Mouse (Mus musculus): ENCODE data around the gene Pxdn.
A peak's percentile ranks its signal among the peaks of the same experiment; 100 is the strongest.

Gene Pxdn

DNA sequence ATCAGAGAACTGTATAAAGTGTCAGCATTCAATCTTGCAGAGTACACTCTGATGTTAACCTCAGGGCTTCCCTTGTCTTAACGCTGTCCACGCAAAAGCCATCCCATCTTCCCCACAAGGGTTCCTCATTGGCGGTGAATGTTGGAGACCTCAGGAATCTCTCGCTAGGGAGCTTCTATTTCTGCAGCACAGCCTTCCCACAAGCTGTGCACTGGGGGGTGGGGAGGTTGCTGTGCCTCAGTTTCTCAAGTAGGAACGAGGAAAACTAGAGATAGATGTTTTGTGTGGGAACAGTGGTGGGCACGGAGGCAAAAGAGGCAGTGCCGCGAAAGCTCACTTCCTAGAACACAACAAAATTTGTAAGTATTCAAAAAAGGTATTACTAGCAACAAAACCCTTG is at the start of gene Pxdn:
Pxdn (plus strand) TSS at position 301 of the 400 bp plus-strand sequence.
- no peak for DNase-seq (ENCODE audit: low read depth)

DNA sequence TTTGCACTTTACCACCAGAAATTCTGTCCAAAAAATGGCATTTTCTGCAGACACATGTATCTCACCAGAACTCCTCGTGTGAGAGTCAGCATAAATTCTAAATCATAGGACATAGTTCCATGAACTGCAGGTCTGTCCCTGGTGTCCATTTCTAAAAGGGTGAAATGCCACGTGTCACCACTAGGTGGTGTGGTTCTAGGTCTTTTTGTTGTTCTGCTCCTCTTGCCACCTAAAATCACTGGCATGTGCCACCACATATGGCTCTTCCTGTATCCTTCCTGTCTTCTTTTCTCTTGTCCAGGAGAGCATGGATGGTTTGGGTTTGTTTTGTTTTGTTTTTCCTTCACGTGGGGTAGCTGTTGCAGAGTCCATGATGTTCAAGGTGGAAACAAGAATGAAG is 42.7 kb upstream of the Pxdn start:
- DNase-seq (ENCODE audit: low read depth): peak; percentile 0

DNA sequence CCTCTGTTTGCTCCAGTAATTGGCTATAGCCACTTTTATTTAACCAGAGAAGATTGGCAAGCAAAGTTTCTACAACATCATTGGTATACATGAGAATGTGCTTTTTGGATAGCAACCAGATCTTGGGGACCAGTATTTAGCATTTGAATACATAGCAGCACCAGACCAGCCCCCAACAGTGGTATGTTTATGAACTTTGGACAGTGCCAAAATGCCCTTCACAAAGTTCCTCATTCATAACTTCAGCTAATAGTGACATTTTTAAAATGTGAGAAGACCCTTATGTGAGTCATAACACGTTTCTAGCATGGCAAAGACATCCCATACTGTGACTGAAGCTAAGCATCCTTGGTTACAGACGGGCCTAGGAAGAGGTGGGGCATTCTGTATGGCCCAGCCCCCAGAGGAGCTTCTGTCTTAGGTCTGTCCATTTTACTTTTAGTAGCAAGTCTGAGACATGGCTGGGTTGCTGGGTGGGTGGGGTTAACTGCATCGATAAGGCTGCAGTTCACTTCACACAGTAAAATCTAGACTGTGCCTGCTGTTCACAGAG is 39.8 kb upstream of the Pxdn start:
- no peak for DNase-seq (ENCODE audit: low read depth)

DNA sequence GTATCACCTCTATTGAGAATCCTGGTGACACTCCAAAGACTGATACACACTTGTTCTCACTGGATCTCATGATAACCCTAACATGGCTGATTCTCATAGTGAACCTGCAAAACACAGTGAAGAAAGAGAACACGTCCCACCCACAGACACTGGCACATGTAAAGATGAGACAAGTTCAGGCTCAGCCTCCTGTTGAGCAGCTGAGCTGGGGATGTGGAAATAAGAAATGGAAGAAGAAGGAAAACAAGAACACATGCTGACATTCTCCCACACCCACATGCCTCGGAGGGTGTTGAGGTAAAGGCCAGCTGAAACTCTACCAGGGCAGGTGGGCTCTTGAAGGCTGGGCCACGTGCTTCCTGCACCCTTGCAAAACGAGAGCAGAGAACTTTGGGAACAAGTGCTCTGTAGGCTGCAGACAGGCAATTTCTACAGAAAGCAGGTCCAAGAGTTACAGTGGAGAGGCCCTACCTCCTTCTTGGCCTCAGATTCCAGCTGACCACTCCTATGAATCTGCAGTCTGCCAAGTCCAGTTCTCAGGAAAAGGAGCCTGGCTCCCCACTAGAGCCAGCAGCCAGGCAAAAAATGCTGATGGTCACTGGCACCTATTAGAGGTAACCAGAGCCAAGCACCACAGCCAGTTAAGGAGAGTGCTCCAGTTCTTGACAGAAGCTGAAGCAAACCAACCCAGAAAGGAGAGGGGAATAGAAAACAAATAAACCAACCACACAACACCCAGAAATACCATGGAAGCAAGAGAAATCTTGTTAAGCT is 33.1 kb upstream of the Pxdn start:
- DNase-seq (ENCODE audit: low read depth): no peak

DNA sequence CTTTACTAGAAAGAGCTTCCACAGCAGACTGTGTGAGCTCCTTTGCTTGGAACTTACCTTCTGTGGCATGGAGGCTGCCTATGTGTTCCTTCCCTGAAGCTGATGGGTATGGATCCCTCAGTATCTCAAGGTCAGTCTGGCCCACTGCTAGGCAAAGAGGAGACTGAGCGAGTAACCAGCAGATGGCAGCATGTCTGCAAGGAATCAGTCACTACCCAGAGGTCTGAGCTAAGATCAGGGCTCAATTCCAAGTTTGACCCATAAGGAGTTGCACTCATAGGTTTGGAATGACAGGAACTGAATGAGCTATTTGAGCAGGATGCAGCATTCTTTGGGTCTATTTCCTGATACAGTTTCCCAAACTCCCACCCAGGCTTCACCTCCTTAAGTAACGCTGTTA is 30.4 kb upstream of the Pxdn start:
- DNase-seq (ENCODE audit: low read depth): no peak

DNA sequence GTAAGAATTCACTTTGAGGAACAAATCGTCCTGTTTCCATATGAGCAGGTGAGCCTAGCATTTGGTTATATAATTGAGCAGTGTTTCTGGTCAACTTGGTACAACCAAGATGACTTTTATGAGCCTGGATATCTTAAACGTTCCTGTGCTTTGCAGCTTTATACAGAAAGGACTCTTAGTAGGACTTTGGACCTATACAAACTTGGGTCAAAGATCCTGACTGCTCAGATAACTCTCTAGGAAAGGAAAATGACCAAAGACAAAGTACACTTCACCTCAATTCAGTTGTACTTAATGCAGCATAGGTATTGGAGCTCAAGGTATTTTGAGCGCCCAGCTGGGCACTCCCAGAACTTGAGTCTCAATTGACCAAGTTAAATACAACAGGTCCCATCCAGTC is 21.3 kb upstream of the Pxdn start:
- DNase-seq (ENCODE audit: low read depth): no peak

DNA sequence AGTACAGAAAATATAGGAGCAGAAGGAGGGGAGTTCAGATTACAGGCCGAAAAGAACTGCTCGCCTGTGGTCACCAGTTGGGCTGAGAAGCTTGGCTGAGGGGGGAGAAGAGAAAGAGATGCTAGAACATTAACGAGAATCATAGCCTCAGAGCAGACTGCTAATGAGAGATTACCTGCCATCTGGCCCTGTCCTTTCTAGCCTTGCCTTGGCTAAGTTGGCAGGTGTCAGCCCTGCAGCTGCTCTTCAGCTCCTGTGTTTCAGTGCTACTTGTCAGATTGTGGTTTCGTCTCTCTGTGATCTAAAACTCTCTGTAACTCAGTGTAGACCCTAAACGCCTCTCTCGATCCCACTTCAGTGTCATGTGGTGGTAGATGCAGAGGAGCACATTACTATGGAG is 20.6 kb upstream of the Pxdn start:
- DNase-seq (ENCODE audit: low read depth): no peak

DNA sequence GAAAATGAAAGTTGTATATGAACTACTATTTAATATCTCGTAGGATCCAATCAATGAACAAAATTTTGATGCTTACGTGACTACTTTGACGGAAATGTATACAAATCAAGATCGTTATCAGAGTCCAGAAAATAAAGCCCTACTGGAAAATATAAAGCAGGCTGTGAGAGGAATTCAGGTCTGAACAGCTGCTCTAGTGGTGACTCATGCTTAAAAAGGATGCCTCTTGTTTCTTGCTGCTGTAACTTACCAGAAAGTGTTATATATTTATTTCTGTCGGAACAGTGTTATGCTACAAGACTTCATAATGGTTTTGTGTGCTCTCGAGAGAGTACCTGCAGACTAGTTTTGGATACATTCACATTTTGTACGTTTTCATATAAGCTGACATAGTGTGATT is 17.1 kb upstream of the Pxdn start:
- DNase-seq (ENCODE audit: low read depth): no peak

DNA sequence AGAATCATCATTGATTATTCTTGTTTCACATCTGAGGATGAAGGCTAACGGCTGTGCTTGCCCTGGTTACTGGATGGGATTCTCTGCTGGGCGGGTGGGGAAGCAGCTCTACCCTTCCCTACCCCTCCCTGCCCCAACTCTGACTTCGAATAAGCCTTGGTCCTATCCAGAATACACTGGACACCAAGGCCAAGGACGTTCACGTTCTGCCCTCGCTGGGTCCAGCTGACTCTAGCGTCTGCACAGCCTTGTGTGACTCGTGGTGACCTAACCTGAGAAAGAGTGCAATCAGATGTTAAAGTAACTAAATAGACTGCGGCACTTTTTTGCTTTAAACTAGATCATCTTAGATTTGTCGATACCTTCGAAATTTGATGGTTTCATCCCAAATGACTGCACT is 15.9 kb upstream of the Pxdn start:
- no peak for DNase-seq (ENCODE audit: low read depth)

DNA sequence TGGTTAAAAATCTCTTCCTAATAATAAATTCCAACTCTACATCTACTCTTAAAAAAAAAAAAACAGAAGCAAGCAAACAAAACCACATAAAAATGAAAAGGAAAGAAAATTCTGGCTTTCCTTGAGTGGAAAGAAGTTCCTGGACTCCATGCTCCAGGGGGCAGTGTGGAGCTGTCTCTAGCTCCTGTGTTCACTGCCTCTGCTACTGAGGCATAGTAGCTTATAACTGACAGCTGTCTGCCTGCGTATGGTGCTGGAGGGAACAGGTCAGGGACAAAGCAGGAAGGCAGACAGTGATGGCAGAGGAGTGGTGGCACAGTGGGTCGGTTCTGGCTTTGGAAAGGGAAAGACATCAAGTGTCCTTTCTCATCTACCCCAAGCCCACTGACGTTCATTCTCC is 10.5 kb upstream of the Pxdn start:
- no peak for DNase-seq (ENCODE audit: low read depth)

DNA sequence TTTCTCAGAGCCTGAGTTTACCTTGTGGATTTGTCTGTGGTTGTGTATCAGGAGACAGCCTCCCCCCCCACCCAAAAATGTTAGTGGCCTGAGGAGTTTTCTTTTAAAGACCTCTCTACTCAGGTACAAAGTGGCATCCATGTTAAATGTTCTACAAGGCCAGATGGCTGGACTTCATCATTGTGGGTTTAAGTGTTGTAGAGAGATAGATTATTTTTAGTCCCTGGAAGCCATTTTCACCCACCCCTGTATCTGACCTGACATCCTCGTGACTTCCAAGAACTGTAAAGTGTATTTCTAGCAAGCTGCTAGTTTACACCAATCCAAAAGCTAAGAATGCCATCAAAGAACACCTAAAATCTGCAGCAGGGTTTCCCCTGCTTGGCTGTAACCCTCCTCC is 6.8 kb upstream of the Pxdn start:
- DNase-seq (ENCODE audit: low read depth): no peak

DNA sequence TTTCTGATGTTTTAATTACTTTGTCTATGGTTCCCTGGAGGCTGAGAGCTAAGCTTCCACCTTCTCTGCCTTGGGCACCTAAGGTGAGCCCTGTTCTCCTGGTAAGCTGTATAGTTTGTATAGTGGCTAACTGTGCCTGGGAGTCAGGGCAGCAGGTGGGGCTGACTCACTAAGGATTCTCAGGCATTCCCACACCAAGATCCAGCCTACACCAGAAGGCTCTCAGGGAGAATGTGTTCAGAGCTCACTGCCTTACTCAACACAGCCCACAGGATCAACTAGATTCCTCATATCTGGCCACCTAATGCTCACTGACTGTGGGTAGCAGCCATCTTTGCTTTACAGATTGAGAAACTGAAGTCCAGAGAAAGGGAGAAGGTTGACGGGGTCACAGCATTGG is 4.5 kb upstream of the Pxdn start:
- no peak for DNase-seq (ENCODE audit: low read depth)

DNA sequence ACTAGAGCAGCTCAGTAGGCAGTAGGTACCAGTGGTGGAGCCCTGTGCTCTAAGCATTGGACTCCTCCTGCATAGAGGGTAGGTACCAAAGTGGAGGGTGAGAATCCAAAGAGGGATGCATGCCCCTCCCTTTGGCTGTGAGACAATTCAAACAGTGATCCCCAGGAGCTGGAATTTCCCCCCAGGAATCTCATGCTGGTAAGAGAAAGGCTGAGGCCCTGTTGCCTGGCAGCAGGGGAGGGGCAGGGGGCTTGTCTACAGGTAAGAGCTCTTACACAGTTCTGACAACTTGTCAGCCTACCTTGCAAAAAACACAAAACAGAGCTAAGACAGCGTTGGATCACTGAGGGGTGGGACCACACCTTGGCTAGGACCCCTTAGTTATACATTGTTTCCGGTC is 3.9 kb upstream of the Pxdn start:
- no peak for DNase-seq (ENCODE audit: low read depth)

DNA sequence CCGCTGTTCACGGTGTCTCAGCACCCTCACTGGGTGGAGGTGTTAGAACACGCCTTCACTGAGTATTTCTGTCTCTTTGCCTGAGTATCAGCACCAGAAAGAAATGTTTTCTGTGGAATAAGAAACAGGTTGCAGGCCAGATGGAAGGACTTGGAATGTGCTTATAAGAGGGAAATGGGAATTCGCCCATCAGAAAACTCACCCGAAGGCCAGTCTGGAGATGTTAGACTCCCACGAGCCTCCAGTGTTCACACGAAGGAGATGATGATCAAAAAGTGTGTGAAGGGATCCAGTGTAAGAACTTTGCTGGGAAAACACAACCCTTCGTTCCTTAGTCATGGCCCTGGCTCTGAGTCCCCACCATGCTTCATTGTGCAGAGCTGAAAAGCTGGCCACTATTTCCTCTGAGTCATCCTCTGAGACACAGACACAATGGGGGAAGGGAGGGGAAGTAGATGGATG is 3.3 kb upstream of the Pxdn start:
- no peak for DNase-seq (ENCODE audit: low read depth)

DNA sequence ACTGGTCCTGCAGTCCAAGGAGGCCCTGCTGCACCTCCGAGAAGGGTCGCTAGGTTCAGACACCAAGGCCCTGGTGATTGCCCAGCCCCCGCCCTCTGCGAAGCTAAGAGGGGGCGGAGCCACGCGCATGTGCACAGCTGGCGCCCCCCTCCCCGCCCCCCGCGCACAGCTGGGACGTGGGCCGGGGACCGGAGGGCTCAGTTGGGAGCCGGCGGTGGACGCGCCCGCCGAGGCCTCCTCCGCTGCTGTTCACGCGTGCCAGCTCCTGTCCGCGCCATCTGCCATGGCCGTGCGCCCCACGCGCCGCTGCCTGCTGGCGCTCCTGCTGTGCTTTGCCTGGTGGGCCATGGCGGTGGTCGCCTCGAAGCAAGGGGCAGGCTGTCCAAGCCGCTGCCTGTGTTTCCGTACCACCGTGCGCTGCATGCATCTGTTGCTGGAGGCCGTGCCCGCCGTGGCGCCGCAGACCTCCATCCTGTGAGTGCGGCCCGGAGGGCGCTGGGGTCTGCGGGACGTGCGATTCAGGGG is 505 bp downstream of the Pxdn start:
- no peak for DNase-seq (ENCODE audit: low read depth)

DNA sequence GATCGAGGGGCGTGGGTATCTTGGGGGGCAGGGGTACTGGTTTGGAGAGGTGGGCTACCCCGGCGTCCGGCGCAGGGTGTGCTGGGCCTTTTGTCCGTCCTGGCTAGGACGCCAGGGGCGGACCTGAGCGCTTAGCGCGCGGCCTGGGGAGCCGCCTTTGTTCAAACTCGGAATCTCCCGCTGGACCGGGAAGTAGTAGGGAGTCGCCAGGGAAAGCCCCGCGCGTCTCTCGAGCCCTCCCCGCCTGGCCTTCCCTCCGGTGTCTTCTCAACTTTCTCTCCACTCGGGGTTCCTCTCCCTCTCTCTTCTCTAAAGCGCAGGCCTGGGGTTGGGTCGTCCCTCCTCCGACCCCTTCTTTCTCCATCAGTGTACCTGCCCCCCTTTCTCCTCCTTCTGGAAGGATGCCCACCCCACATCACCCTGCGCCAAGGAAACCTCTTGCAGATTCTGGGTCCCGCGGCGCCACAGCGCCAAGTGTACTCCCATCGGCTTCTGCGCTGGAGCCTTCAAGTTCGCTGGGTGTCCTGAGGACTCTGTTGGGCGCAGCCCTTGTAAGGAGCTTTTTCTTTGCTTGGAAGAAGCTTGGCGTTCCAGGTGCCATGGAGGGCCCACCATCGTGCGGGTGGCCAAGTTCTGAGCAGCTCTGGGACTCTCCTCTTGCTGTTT is 1.1 kb downstream of the Pxdn start:
- DNase-seq (ENCODE audit: low read depth): no peak

DNA sequence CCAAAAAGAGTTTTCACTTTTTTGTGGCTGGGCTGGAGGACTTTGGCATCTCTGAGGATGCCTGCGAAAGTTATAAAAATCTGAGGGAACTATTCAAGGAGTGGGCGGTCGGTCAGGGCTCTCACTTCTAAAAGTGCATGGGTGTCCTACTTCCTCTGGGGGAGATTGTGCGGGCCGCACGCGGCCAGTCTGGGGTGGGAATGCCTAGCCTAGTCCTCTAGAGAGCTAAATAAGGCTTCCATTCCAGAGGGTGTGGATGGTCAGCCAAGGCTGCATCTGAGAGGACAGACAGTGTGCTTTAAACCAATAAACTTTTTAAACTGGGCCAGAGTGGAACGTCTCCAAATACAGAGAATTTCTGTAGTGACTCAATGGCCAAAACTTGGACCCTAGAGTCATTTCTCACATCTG is 1.9 kb downstream of the Pxdn start:
- no peak for DNase-seq (ENCODE audit: low read depth)

DNA sequence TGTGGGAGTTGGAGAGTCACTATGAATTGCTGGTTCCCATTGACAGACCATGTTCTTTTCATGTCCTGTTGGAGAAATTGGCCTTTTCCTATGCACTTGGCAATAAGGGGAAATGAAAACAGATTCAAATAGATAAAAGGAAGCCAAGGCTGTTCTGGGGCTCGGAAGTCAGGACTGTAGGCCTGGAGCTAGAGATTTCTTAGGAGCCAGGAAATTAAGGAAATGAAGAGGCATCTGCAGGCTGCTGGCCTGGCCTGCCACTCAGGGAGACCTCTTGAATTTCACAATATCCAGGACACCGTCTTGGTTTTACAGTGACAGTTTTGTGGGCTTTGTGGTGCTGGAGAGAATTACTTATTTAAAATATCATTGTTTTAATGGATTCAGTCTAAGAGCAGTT is 5.0 kb downstream of the Pxdn start:
- no peak for DNase-seq (ENCODE audit: low read depth)

DNA sequence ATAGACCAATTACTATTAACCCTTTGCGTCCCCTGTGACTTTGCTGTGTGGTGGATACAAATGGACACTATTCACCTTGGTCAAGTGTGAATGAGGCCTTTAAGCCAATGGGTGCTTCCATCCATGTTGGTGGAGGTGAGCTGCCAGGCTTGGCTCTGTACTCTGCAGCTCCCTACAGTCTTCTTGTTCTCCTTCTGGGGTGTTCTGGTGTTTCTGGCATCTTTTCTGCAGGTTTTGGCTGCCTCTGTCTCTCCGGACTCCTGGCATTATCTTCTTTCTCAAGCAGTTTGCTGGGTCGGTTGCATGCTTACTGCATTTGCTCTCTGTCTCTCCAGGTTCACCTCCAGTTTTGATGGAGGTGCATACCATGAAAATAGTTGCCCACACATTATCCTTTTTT is 7.2 kb downstream of the Pxdn start:
- DNase-seq (ENCODE audit: low read depth): no peak

DNA sequence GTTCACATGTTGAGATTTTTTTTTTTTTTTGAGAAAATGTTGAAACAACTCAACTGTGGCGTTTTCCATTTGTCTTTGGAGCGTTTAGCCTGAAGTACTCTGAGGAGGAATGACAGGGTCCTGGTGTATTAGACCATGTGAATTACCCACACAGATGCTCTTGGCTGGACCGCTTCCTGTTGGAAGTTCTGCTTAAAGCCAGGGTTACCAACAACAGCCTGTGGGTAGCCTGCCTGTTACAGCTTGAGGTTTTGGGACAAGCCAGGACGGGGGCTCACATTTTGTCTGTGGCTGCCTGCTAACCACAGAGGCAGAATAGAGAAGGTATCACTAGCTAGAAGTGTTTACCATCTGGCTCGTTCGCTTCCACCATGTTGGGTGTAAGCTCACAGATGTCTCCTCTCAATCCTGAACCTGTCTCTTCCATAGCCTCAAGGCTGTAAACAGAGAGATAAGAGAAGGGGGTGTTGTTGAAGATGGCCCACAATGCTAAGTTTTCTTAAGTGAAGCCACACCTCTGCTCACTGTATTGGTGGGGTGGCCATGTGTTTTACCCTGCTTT is 7.9 kb downstream of the Pxdn start:
- no peak for DNase-seq (ENCODE audit: low read depth)

DNA sequence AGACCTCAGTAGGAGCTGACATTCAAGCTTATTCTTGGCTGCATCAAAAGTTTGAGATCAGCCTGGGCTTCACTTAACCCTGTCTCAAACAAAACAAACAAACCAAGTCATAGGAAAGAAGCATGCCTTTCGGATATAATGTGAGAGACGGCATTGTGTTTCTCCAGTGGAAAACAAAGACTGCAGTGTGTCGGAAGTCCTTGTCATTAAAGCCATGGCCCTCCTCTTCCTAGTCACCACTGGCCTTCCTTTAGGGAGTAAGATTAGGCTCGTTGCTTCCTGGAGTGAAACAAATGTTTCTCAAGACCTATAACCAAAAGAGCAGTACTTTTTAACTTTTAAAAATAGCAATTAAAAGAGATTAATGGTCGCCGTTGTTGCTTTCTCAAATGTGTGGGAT is 13.6 kb downstream of the Pxdn start:
- no peak for DNase-seq (ENCODE audit: low read depth)

DNA sequence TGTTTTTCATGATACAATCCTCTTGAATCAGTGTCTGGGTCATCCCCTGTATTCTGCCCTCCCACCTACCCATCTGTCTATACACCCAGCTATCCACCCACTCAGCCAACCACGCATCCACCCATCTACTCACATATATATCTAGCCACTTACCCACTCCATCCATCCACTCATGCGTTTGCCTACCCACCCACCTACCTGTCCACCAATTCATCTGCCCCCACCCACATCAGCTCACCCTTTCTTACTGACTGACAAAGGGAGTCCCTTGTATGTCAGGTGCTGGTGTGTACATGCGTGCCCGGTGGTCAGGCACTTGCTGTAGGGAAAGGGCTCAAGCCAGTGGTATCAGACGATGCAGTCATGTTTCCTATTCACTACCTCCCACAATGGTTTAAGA is 14.1 kb downstream of the Pxdn start:
- no peak for DNase-seq (ENCODE audit: low read depth)

DNA sequence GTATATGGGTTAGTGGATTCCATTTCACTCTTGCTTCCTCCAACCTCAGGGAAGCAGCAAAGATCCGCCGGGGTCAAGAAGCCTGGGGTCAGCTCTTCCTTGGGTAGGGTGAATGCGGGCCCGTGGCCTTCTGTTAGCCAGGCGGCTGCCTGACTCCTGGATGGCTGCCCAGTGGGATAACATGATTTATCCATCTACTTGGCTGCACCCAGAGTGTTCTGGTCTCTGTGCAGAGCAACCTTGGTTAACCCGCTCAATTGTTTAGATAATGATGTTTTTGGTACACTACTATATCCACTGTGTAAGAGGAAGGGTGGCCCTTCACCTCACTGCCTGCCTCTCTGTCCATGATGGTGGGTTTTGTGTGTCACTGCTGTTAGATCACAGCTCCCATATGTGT is 14.7 kb downstream of the Pxdn start:
- DNase-seq (ENCODE audit: low read depth): no peak
